ENCODE assay signal across 1 mouse cellular context in genomic region chr10:128459409-128460269, GRCm38 (mm10).
TF ChIP-seq lines count a peak whose summit lies in the region.

No protein-coding gene starts in this region.

TF ChIP-seq in MEL, 35 proteins besides CTCF, POLR2A, EP300 and RAD21 (continued from another document):
- no peak for TF ChIP-seq E2F4 (IDR thresholded peaks at IDR 0.05; ENCODE audit: borderline replicate concordance, low read depth, low read length)
- TF ChIP-seq TAL1 (IDR thresholded peaks at IDR 0.05; ENCODE audit: low read length) = no peak
- TF ChIP-seq BHLHE40 (IDR thresholded peaks at IDR 0.05; ENCODE audit: borderline replicate concordance, low read depth, low read length) = 0 out of 2 replicates have a peak, but pooled peaks have one; percentile 29
- TF ChIP-seq MAX (IDR thresholded peaks at IDR 0.05; ENCODE audit: low read length) = no peak
- no peak for TF ChIP-seq CHD1 (IDR thresholded peaks at IDR 0.05; ENCODE audit: low read depth, low read length)
- no peak for TF ChIP-seq GABPA (IDR thresholded peaks at IDR 0.05; ENCODE audit: low read depth, low read length)
- no peak for TF ChIP-seq ZC3H11A (IDR thresholded peaks at IDR 0.05; ENCODE audit: low read depth, low read length)
- peak; percentile 18; the same call in 1 of the 2 replicates for TF ChIP-seq MXI1 (IDR thresholded peaks at IDR 0.05; ENCODE audit: low read depth, low read length)
- TF ChIP-seq NRF1 (IDR thresholded peaks at IDR 0.05; ENCODE audit: insufficient read depth, low read depth, low read length, poor library complexity, severe bottlenecking) = no peak
- TF ChIP-seq MYB (IDR thresholded peaks at IDR 0.05; ENCODE audit: low read depth, low read length) = no peak
- TF ChIP-seq POLR2AphosphoS2 (IDR thresholded peaks at IDR 0.05; ENCODE audit: low read length) = peak; percentile 38; the same call in 1 of the 2 replicates
